Mouse (Mus musculus): ENCODE results near the gene Stk33. TPM values are rescaled to one million over a fixed set of nuclear protein-coding genes. Genes with fewer than 3 reads are reported as not detected.

The Stk33 gene
- polyA plus RNA-seq, 1 experiment from 2014 or later = 7.8 TPM

GRCm38 (mm10) chr7:109274289-109274688, 164.6 kb downstream of the Stk33 start:
- ATAC-seq (replicated peaks) = no peak
- H3K27ac ChIP-seq = no peak overlapping the region
- no peaks in the 10 kb centered on the region for H3K9me3 ChIP-seq
- 68% methylated on average over 3 of the region's 3 CpGs for WGBS
- no peak overlapping the region for H3K9ac ChIP-seq
- H3K36me3 ChIP-seq (replicated peaks) = no peaks in the 10 kb centered on the region
- H3K4me3 ChIP-seq = no peak overlapping the region
- peaks cover 19% of the 10 kb centered on the region for H3K4me1 ChIP-seq
- 0 out of 2 replicates have a peak, but pooled peaks cover 2% of the 10 kb centered on the region for H3K27me3 ChIP-seq (replicated peaks)
- H3K4me2 ChIP-seq = no peak overlapping the region

GRCm38 (mm10) chr7:109269046-109269445, 169.8 kb downstream of the Stk33 start:
- peaks cover 14% of the 10 kb centered on the region; the same call in 1 of the 2 replicates for H3K4me1 ChIP-seq
- no peak overlapping the region for H3K9ac ChIP-seq
- H3K4me3 ChIP-seq = no peak overlapping the region
- no peak overlapping the region for H3K4me2 ChIP-seq
- 40% methylated on average over 4 of the region's 4 CpGs for WGBS
- H3K27ac ChIP-seq = no peak overlapping the region
- H3K9me3 ChIP-seq = no peaks in the 10 kb centered on the region
- H3K36me3 ChIP-seq (replicated peaks) = no peaks in the 10 kb centered on the region
- H3K27me3 ChIP-seq (replicated peaks) = 0 out of 2 replicates have a peak, but pooled peaks cover 2% of the 10 kb centered on the region
- 0 out of 2 replicates have a peak, but pooled peaks have one; percentile 53 for ATAC-seq (replicated peaks)

GRCm38 (mm10) chr7:109267370-109267769, 171.5 kb downstream of the Stk33 start:
- Histone ChIP-seq H3K4me3 (no peak overlapping the region), H3K4me1 (peaks cover 14% of the 10 kb centered on the region; the same call in 1 of the 2 replicates), H3K4me2 (no peak overlapping the region), H3K27ac (no peak overlapping the region), H3K27me3 (replicated peaks) (no peaks in the 10 kb centered on the region), H3K9ac (no peak overlapping the region), H3K36me3 (replicated peaks) (no peaks in the 10 kb centered on the region), H3K9me3 (no peaks in the 10 kb centered on the region)
- 52% methylated on average over 4 of the region's 4 CpGs for WGBS
- ATAC-seq (replicated peaks) = no peak

GRCm38 (mm10) chr7:109266181-109266580, 172.7 kb downstream of the Stk33 start:
- no peaks in the 10 kb centered on the region for H3K27me3 ChIP-seq (replicated peaks)
- H3K4me2 ChIP-seq = no peak overlapping the region
- no peak overlapping the region for H3K9ac ChIP-seq
- H3K4me1 ChIP-seq = peaks cover 14% of the 10 kb centered on the region; the same call in 1 of the 2 replicates
- H3K4me3 ChIP-seq = no peak overlapping the region
- H3K27ac ChIP-seq = no peak overlapping the region
- no peaks in the 10 kb centered on the region for H3K36me3 ChIP-seq (replicated peaks)
- WGBS = 59% methylated on average over 1 of the region's 1 CpGs
- no peak for ATAC-seq (replicated peaks)
- no peaks in the 10 kb centered on the region for H3K9me3 ChIP-seq

GRCm38 (mm10) chr7:109265606-109266005, 173.3 kb downstream of the Stk33 start:
- no peak for ATAC-seq (replicated peaks)
- Histone ChIP-seq H3K9me3 (no peaks in the 10 kb centered on the region), H3K27me3 (replicated peaks) (no peaks in the 10 kb centered on the region), H3K9ac (no peak overlapping the region), H3K27ac (no peak overlapping the region), H3K4me3 (no peak overlapping the region), H3K4me1 (peaks cover 14% of the 10 kb centered on the region; the same call in 1 of the 2 replicates), H3K4me2 (no peak overlapping the region), H3K36me3 (replicated peaks) (no peaks in the 10 kb centered on the region)
- WGBS = 92% methylated on average over 5 of the region's 5 CpGs

GRCm38 (mm10) chr7:109255506-109256352, 183.2 kb downstream of the Stk33 start:
- Histone ChIP-seq H3K4me2 (peak overlapping the region; percentile 32), H3K36me3 (replicated peaks) (no peaks in the 10 kb centered on the region), H3K27ac (0 out of 2 replicates have a peak overlapping the region, but pooled peaks have one; percentile 24), H3K9me3 (no peaks in the 10 kb centered on the region), H3K9ac (no peak overlapping the region), H3K27me3 (replicated peaks) (no peaks in the 10 kb centered on the region), H3K4me1 (peaks cover 19% of the 10 kb centered on the region), H3K4me3 (no peak overlapping the region)
- peak; percentile 71 for ATAC-seq (replicated peaks)
- 15% methylated on average over 28 of the region's 28 CpGs for WGBS

- WGBS = 55% methylated on average over 3 of the region's 3 CpGs
- Histone ChIP-seq H3K27me3 (replicated peaks) (no peaks in the 10 kb centered on the region), H3K4me2 (no peak overlapping the region), H3K9me3 (no peaks in the 10 kb centered on the region), H3K36me3 (replicated peaks) (no peaks in the 10 kb centered on the region), H3K9ac (no peak overlapping the region), H3K4me1 (peaks cover 25% of the 10 kb centered on the region), H3K27ac (no peak overlapping the region), H3K4me3 (no peak overlapping the region)
- ATAC-seq (replicated peaks) = no peak
Observed at GRCm38 (mm10) chr7:109251418-109251817, 187.5 kb downstream of the Stk33 start.

GRCm38 (mm10) chr7:109244776-109245175, 194.1 kb downstream of the Stk33 start:
- H3K9me3 ChIP-seq = no peaks in the 10 kb centered on the region
- H3K27ac ChIP-seq = no peak overlapping the region
- no peak overlapping the region for H3K4me3 ChIP-seq
- 95% methylated on average over 10 of the region's 10 CpGs for WGBS
- no peaks in the 10 kb centered on the region for H3K36me3 ChIP-seq (replicated peaks)
- H3K4me1 ChIP-seq = peaks cover 19% of the 10 kb centered on the region
- H3K9ac ChIP-seq = no peak overlapping the region
- H3K27me3 ChIP-seq (replicated peaks) = no peaks in the 10 kb centered on the region
- no peak overlapping the region for H3K4me2 ChIP-seq
- ATAC-seq (replicated peaks) = no peak

- Histone ChIP-seq H3K9me3 (no peaks in the 10 kb centered on the region), H3K4me2 (peak overlapping the region; percentile 17; the same call in 1 of the 2 replicates), H3K4me1 (peaks cover 19% of the 10 kb centered on the region), H3K36me3 (replicated peaks) (no peaks in the 10 kb centered on the region), H3K27ac (peak overlapping the region; percentile 55; the same call in 1 of the 2 replicates), H3K4me3 (no peak overlapping the region), H3K9ac (no peak overlapping the region), H3K27me3 (replicated peaks) (no peaks in the 10 kb centered on the region)
- ATAC-seq (replicated peaks) = peak; percentile 40
- WGBS = 11% methylated on average over 19 of the region's 19 CpGs
Observed at GRCm38 (mm10) chr7:109241313-109241712, 197.6 kb downstream of the Stk33 start.

GRCm38 (mm10) chr7:109239346-109239745, 199.5 kb downstream of the Stk33 start:
- 64% methylated on average over 1 of the region's 1 CpGs for WGBS
- Histone ChIP-seq H3K27ac (0 out of 2 replicates have a peak overlapping the region, but pooled peaks have one; percentile 45), H3K36me3 (replicated peaks) (no peaks in the 10 kb centered on the region), H3K4me2 (no peak overlapping the region), H3K27me3 (replicated peaks) (no peaks in the 10 kb centered on the region), H3K9me3 (no peaks in the 10 kb centered on the region), H3K9ac (no peak overlapping the region), H3K4me1 (peaks cover 31% of the 10 kb centered on the region), H3K4me3 (no peak overlapping the region)
- ATAC-seq (replicated peaks) = no peak

- 51% methylated on average over 10 of the region's 10 CpGs for WGBS
- Histone ChIP-seq H3K36me3 (replicated peaks) (no peaks in the 10 kb centered on the region), H3K27me3 (replicated peaks) (no peaks in the 10 kb centered on the region), H3K27ac (no peak overlapping the region), H3K4me2 (no peak overlapping the region), H3K4me1 (peaks cover 37% of the 10 kb centered on the region), H3K4me3 (no peak overlapping the region), H3K9me3 (no peaks in the 10 kb centered on the region), H3K9ac (no peak overlapping the region)
- no peak for ATAC-seq (replicated peaks)
Observed at GRCm38 (mm10) chr7:109238724-109239123, 200.2 kb downstream of the Stk33 start.

GRCm38 (mm10) chr7:109234882-109235640, 203.8 kb downstream of the Stk33 start:
- ATAC-seq (replicated peaks) = no peak
- Histone ChIP-seq H3K4me3 (no peak overlapping the region), H3K4me2 (no peak overlapping the region), H3K36me3 (replicated peaks) (no peaks in the 10 kb centered on the region), H3K27me3 (replicated peaks) (no peaks in the 10 kb centered on the region), H3K27ac (peak overlapping the region; percentile 69), H3K9me3 (no peaks in the 10 kb centered on the region), H3K9ac (no peak overlapping the region), H3K4me1 (peaks cover 45% of the 10 kb centered on the region)
- WGBS = 14% methylated on average over 2 of the region's 2 CpGs

Data from midbrain, embryonic 15.5 days (tissue).